Mouse (Mus musculus): ENCODE measurements around the gene Trim62. TPM values are rescaled to one million over a fixed set of nuclear protein-coding genes. Genes with fewer than 3 reads are reported as not detected.

Gene Trim62
- polyA plus RNA-seq, 2 experiments: 9.2 TPM

DNA sequence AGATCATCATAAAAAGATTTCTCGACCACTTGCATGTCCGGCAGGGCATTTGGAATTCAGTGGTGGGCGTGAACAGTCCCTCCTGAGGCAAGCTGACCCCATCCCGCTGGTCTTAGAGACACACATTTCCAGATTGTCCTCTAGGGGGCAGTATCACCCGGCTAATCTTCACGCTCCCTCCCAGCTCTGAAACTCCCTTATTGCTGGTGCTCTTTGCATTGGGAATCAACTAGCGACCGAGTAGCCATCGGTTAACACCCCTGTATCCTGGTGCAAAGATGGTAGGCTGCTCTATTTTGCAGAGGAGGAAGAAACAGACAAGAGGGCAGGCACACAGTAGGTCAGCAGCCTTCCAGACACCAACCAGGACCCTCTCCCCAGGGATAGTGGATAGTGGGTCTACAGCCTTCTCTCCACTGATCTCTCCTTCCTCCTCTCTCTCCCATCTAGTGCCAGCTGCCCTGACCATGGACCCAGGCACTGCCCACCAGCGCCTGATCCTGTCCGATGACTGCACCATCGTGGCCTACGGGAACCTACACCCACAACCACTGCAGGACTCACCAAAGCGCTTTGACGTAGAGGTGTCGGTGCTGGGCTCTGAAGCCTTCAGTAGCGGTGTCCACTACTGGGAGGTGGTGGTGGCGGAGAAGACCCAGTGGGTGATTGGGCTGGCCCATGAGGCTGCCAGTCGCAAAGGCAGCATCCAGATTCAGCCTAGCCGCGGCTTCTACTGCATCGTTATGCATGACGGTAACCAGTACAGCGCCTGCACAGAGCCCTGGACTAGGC lies 25.4 kb downstream of the Trim62 start:
- Histone ChIP-seq H3K27ac (replicated peaks; ENCODE audit: low read depth, low read length) (no peak overlapping the region), H3K4me1 (ENCODE audit: control insufficient read depth, insufficient read depth, low read length) (peaks cover 19% of the 10 kb centered on the region), H3K36me3 (ENCODE audit: control insufficient read depth, insufficient read depth, low read length) (peaks cover 19% of the 10 kb centered on the region), H3K27me3 (ENCODE audit: control insufficient read depth, insufficient read depth, low read length) (no peaks in the 10 kb centered on the region), H3K9me3 (ENCODE audit: control insufficient read depth, low read length) (no peaks in the 10 kb centered on the region), H3K4me3 (replicated peaks; ENCODE audit: low read length) (no peak overlapping the region), H3K9ac (ENCODE audit: low read depth, low read length, severe bottlenecking) (no peak overlapping the region), H3K4me2 (replicated peaks; ENCODE audit: low read depth, low read length, severe bottlenecking) (no peak overlapping the region)
- ATAC-seq (ENCODE audit: low FRiP score, low read depth): no peak
- peak; percentile 66 for DNase-seq (ENCODE audit: low spot score)
- 63% methylated on average over 24 of the region's 24 CpGs for WGBS
- no peak for TF ChIP-seq POLR2A (IDR thresholded peaks at IDR 0.05; ENCODE audit: borderline replicate concordance, extremely low read depth, insufficient read depth, insufficient read length)

DNA sequence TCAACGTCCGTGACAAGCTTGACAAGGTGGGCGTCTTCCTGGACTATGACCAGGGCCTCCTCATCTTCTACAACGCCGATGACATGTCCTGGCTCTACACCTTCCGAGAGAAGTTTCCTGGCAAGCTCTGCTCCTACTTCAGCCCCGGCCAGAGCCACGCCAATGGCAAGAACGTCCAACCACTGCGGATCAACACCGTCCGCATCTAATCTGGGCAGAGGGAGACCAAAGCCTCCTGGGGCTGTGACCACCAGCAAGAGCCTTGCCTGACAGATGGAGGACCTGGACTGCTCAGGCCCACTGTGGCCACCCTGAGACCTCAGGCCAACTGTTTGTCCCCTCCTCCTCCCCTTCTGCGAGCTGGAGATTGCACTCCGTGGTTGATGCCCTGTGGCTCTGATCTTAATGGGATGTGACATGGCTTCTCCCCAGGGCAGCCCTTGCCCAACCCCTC lies 26.0 kb downstream of the Trim62 start:
- DNase-seq (ENCODE audit: low spot score): no peak
- ATAC-seq (ENCODE audit: low FRiP score, low read depth): no peak
- Histone ChIP-seq H3K9me3 (ENCODE audit: control insufficient read depth, low read length) (no peaks in the 10 kb centered on the region), H3K27ac (replicated peaks; ENCODE audit: low read depth, low read length) (no peak overlapping the region), H3K4me3 (replicated peaks; ENCODE audit: low read length) (no peak overlapping the region), H3K36me3 (ENCODE audit: control insufficient read depth, insufficient read depth, low read length) (peaks cover 19% of the 10 kb centered on the region), H3K27me3 (ENCODE audit: control insufficient read depth, insufficient read depth, low read length) (no peaks in the 10 kb centered on the region), H3K9ac (ENCODE audit: low read depth, low read length, severe bottlenecking) (no peak overlapping the region), H3K4me1 (ENCODE audit: control insufficient read depth, insufficient read depth, low read length) (peaks cover 13% of the 10 kb centered on the region), H3K4me2 (replicated peaks; ENCODE audit: low read depth, low read length, severe bottlenecking) (no peak overlapping the region)
- TF ChIP-seq POLR2A (IDR thresholded peaks at IDR 0.05; ENCODE audit: borderline replicate concordance, extremely low read depth, insufficient read depth, insufficient read length): no peak
- WGBS: 88% methylated on average over 14 of the region's 14 CpGs

DNA sequence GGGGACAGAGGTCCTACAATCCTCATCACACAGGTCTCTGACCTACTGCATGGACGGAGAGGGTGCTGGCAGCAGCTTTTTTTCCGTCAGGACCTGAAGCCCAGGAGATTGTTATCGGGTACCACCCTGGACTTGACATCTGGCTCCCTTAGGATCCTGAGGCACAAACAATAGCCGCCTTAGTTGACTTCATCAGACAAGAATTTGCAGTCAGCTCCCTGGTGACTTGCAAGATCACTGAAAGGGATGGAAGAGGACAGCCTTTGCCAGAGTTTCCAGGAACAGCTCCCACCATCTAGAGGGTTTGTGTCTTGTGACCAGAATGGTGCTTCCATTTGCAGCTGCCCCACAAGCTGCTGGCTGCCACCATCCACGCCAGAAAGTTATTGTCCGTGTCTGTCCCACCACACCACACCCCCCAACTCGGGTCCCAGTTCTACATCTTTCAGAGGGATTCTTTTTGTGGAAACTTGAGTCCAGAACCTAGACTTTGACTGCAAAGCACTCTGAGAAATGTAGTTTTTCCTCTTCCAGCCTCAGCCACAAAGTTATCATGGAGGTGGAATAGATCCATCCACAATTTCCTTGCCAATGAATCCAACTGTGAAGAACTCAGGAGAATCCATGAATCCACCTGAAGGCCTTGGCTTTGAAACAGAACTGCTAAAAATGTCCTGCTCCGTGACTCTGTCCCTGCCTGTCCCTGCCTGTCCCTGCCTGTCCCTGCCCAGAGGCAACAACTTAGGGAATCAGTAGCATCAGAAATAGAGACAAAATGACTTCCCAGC lies 27.1 kb downstream of the Trim62 start:
- Histone ChIP-seq H3K4me2 (replicated peaks; ENCODE audit: low read depth, low read length, severe bottlenecking) (no peak overlapping the region), H3K27me3 (ENCODE audit: control insufficient read depth, insufficient read depth, low read length) (no peaks in the 10 kb centered on the region), H3K4me3 (replicated peaks; ENCODE audit: low read length) (no peak overlapping the region), H3K9ac (ENCODE audit: low read depth, low read length, severe bottlenecking) (no peak overlapping the region), H3K36me3 (ENCODE audit: control insufficient read depth, insufficient read depth, low read length) (peaks cover 19% of the 10 kb centered on the region), H3K27ac (replicated peaks; ENCODE audit: low read depth, low read length) (no peak overlapping the region), H3K4me1 (ENCODE audit: control insufficient read depth, insufficient read depth, low read length) (peaks cover 3% of the 10 kb centered on the region; the same call in 1 of the 2 replicates), H3K9me3 (ENCODE audit: control insufficient read depth, low read length) (no peaks in the 10 kb centered on the region)
- 75% methylated on average over 8 of the region's 8 CpGs for WGBS
- no peak for DNase-seq (ENCODE audit: low spot score)
- no peak for ATAC-seq (ENCODE audit: low FRiP score, low read depth)
- TF ChIP-seq POLR2A (IDR thresholded peaks at IDR 0.05; ENCODE audit: borderline replicate concordance, extremely low read depth, insufficient read depth, insufficient read length): no peak

DNA sequence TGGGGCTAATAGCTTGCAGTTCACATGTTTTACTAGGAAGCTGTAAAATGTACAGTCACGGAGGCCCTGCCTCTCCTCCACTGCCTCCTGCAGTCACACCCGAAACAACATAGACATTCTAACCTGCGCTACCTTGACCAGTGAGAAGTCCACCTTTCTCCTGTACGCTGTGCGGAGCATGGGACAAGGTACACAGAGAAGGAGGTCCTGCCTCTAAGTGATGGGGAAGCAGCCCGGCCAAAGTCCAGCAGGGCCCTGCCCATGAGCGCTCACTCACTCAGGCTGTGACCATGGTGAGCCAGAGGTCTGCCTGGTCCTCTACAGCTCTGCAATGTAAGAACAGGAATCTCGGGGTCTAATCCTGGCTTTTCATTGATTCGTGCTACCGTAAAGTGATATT lies 28.7 kb downstream of the Trim62 start:
- ATAC-seq (ENCODE audit: low FRiP score, low read depth): no peak
- Histone ChIP-seq H3K4me1 (ENCODE audit: control insufficient read depth, insufficient read depth, low read length) (0 out of 2 replicates have a peak, but pooled peaks cover 3% of the 10 kb centered on the region), H3K9ac (ENCODE audit: low read depth, low read length, severe bottlenecking) (no peak overlapping the region), H3K36me3 (ENCODE audit: control insufficient read depth, insufficient read depth, low read length) (peaks cover 19% of the 10 kb centered on the region), H3K4me2 (replicated peaks; ENCODE audit: low read depth, low read length, severe bottlenecking) (no peak overlapping the region), H3K27ac (replicated peaks; ENCODE audit: low read depth, low read length) (no peak overlapping the region), H3K4me3 (replicated peaks; ENCODE audit: low read length) (no peak overlapping the region), H3K27me3 (ENCODE audit: control insufficient read depth, insufficient read depth, low read length) (no peaks in the 10 kb centered on the region), H3K9me3 (ENCODE audit: control insufficient read depth, low read length) (no peaks in the 10 kb centered on the region)
- 85% methylated on average over 10 of the region's 10 CpGs for WGBS
- DNase-seq (ENCODE audit: low spot score): no peak
- no peak for TF ChIP-seq POLR2A (IDR thresholded peaks at IDR 0.05; ENCODE audit: borderline replicate concordance, extremely low read depth, insufficient read depth, insufficient read length)

DNA sequence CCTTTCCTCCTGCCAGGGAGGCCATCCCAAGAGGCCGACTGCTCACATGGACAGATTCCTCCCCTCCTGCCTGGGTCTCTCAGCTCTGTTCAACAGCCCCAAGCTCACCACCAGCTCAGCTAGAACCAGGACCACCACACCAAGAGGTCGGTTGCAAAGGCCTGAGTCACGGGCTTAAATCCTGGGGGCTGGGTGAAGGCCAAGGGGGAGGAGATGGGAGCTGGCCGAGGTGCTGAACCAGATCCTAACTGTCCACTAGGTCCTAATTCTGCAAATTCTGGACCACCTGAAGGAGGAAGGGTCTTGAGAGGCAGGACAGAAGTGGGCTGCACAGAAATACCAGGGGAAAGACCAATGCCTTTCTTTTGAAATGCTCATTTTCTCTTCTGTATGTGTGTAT lies 30.4 kb downstream of the Trim62 start:
- no peak for ATAC-seq (ENCODE audit: low FRiP score, low read depth)
- Histone ChIP-seq H3K27me3 (ENCODE audit: control insufficient read depth, insufficient read depth, low read length) (no peaks in the 10 kb centered on the region), H3K36me3 (ENCODE audit: control insufficient read depth, insufficient read depth, low read length) (peaks cover 19% of the 10 kb centered on the region), H3K27ac (replicated peaks; ENCODE audit: low read depth, low read length) (no peak overlapping the region), H3K9me3 (ENCODE audit: control insufficient read depth, low read length) (no peaks in the 10 kb centered on the region), H3K4me1 (ENCODE audit: control insufficient read depth, insufficient read depth, low read length) (peaks cover 7% of the 10 kb centered on the region; the same call in 1 of the 2 replicates), H3K4me2 (replicated peaks; ENCODE audit: low read depth, low read length, severe bottlenecking) (no peak overlapping the region), H3K4me3 (replicated peaks; ENCODE audit: low read length) (no peak overlapping the region), H3K9ac (ENCODE audit: low read depth, low read length, severe bottlenecking) (no peak overlapping the region)
- WGBS: 20% methylated on average over 4 of the region's 4 CpGs
- no peak for TF ChIP-seq POLR2A (IDR thresholded peaks at IDR 0.05; ENCODE audit: borderline replicate concordance, extremely low read depth, insufficient read depth, insufficient read length)
- peak; percentile 61 for DNase-seq (ENCODE audit: low spot score)

Measured in limb, embryonic 14.5 days (tissue).